33 mouse cellular contexts compared by ENCODE assay signal in genomic region chr13:100005911-100006496, GRCm38 (mm10). TPM values are rescaled to one million over a fixed set of nuclear protein-coding genes. Genes with fewer than 3 reads are reported as not detected.
A peak's percentile ranks its signal among the peaks of the same experiment; 100 is the strongest.
DNase-seq lines count a peak whose midpoint lies in the region; ATAC-seq and TF ChIP-seq lines count a peak whose summit lies in the region.
"Had no signal": no experiment of that assay in that cellular context is flagged by ENCODE, and none has a peak within 500 bp of the region (broad histone marks: within the 10 kb centered on the region; RNA-seq: fewer than 3 reads in every experiment).

No protein-coding gene starts in this region.

- H3K27ac ChIP-seq in layer of hippocampus, adult 2 months, result 0 out of 2 replicates have a peak overlapping the region, but pooled peaks have one; percentile 8
- no peak overlapping the region for H3K27ac ChIP-seq in kidney, embryonic 16.5 days (ENCODE audit: low read length)
- H3K27ac ChIP-seq: embryonic facial prominence, embryonic 13.5 days; gastrocnemius, adult 2 months; hindbrain, embryonic 10.5 days; hindbrain, embryonic 15.5 days; kidney, embryonic 15.5 days; liver, embryonic 13.5 days; macrophage; midbrain, embryonic 15.5 days had no signal

- no peak for TF ChIP-seq CTCF in layer of hippocampus, adult 2 months (conservative IDR thresholded peaks at IDR 0.05)

- no peaks in the 10 kb centered on the region for H3K9me3 ChIP-seq in kidney, embryonic 16.5 days (ENCODE audit: low read length)
- H3K9me3 ChIP-seq: embryonic facial prominence, embryonic 13.5 days; hindbrain, embryonic 10.5 days; hindbrain, embryonic 15.5 days; kidney, embryonic 15.5 days; liver, embryonic 13.5 days; midbrain, embryonic 15.5 days had no signal

- H3K4me3 ChIP-seq in layer of hippocampus, adult 2 months, result no peak overlapping the region
- no peak overlapping the region for H3K4me3 ChIP-seq in kidney, embryonic 16.5 days (ENCODE audit: low read length)
- H3K4me3 ChIP-seq: embryonic facial prominence, embryonic 13.5 days; erythroblast, embryonic 14.5 days; gastrocnemius, adult 2 months; hindbrain, embryonic 10.5 days; hindbrain, embryonic 15.5 days; kidney, embryonic 15.5 days; liver, embryonic 13.5 days; midbrain, embryonic 15.5 days had no signal

- peak; percentile 42; the same call in 1 of the 2 replicates for ATAC-seq in granulocyte monocyte progenitor cell, adult 5-6 weeks (replicated peaks; ENCODE audit: poor library complexity, severe bottlenecking)
- ATAC-seq in kidney, embryonic 16.5 days (ENCODE audit: low FRiP score, low TSS enrichment), result no peak
- ATAC-seq: activated CD4-positive, CD25-positive, alpha-beta regulatory T cell, adult 4 months; forebrain, embryonic 16.5 days; inflammation-experienced regulatory T-cells, adult 6 months; midbrain, embryonic 15.5 days had no signal

- no peak for DNase-seq in layer of hippocampus, adult 2 months (ENCODE audit: low spot score in 2 of 2)
- DNase-seq in layer of hippocampus, adult 11-12 months (ENCODE audit: low spot score), result no peak
- DNase-seq in lung, postnatal 36 days, result peak; percentile 32
- DNase-seq in lung, postnatal 4 days, result no peak
- no peak for DNase-seq in cerebellum, postnatal 36 days
- DNase-seq: adrenal gland, postnatal 25 days; B cell, adult 2 months; cerebellum, adult 2 months; cerebellum, postnatal 25 days; embryo, embryonic 11 days; gastrocnemius, adult 2 months; gastrocnemius, postnatal 36 days; heart, postnatal 14 days; kidney, adult 11 months; kidney, postnatal 36 days; layer of hippocampus, postnatal 36 days; liver, embryonic 13.5 days; lung, embryonic 14.5 days; right cerebral cortex, postnatal 25 days; thymus, postnatal 14 days had no signal

- no peak overlapping the region for H3K4me2 ChIP-seq in kidney, embryonic 16.5 days (replicated peaks; ENCODE audit: low read depth, low read length)
- H3K4me2 ChIP-seq: embryonic facial prominence, embryonic 13.5 days; hindbrain, embryonic 15.5 days; kidney, embryonic 15.5 days; liver, embryonic 13.5 days; lung, embryonic 14.5 days; midbrain, embryonic 15.5 days had no signal

- 90% methylated on average over 12 of the region's 12 CpGs for WGBS in kidney, embryonic 16.5 days

- H3K4me1 ChIP-seq in kidney, embryonic 16.5 days (ENCODE audit: insufficient read depth, low read length), result no peaks in the 10 kb centered on the region
- H3K4me1 ChIP-seq: hindbrain, embryonic 10.5 days; hindbrain, embryonic 15.5 days; kidney, embryonic 15.5 days had no signal

- no peak overlapping the region for H3K9ac ChIP-seq in kidney, embryonic 16.5 days (replicated peaks; ENCODE audit: low read length)
- H3K9ac ChIP-seq: embryonic facial prominence, embryonic 13.5 days; hindbrain, embryonic 15.5 days; kidney, embryonic 15.5 days; liver, embryonic 13.5 days; lung, embryonic 14.5 days; midbrain, embryonic 15.5 days had no signal

- no peaks in the 10 kb centered on the region for H3K27me3 ChIP-seq in kidney, embryonic 16.5 days (ENCODE audit: insufficient read depth, low read length)
- H3K27me3 ChIP-seq: CH12.LX; embryonic facial prominence, embryonic 13.5 days; hindbrain, embryonic 15.5 days; kidney, embryonic 15.5 days; liver, embryonic 13.5 days; midbrain, embryonic 15.5 days had no signal

- H3K36me3 ChIP-seq in kidney, embryonic 16.5 days (ENCODE audit: insufficient read depth, low read length), result no peaks in the 10 kb centered on the region
- H3K36me3 ChIP-seq: embryonic facial prominence, embryonic 13.5 days; hindbrain, embryonic 10.5 days; hindbrain, embryonic 15.5 days; kidney, embryonic 15.5 days; liver, embryonic 13.5 days; midbrain, embryonic 15.5 days had no signal

RNA-seq across cellular contexts. Expression of gene Mccc2, which starts 9.4 kb away (rescaled TPM):
- total RNA-seq in layer of hippocampus, adult 2 months (2021), result 10 to 100 TPM; 29.0 to 30.7 TPM
- total RNA-seq in granulocyte monocyte progenitor cell, adult 5-6 weeks (2014; fragmentation: Nextera tagmentation), result 12.3 and 17.4 TPM in 2 replicates
- 17.3 and 28.7 TPM in 2 replicates for total RNA-seq in granulocyte monocyte progenitor cell, adult 5-6 weeks (2017)
- 61.7 and 65.2 TPM in 2 replicates for polyA plus RNA-seq in kidney, embryonic 16.5 days (2015; fragmentation: Nextera tagmentation; extraction: Ambion mirVana)
